Mouse (Mus musculus) testis, adult 2 months (tissue): ENCODE results near the gene Abl1. TPM values are rescaled to one million over a fixed set of nuclear protein-coding genes. Genes with fewer than 3 reads are reported as not detected.
A peak's percentile ranks its signal among the peaks of the same experiment; 100 is the strongest.

ENCODE experiments used
- H3K27ac ChIP-seq: fragments of 200-500 bp; 2 replicates; pipeline ENCODE4 v1.5.1; 2012; ENCODE audit warnings: low read depth, low read length; ENCODE audit not compliant: control insufficient read depth, insufficient read depth
- H3K27me3 ChIP-seq: fragments of 200-500 bp; 2 replicates; pipeline ENCODE4 v1.6.1; 2012; ENCODE audit warnings: mild to moderate bottlenecking, low read length, moderate library complexity; ENCODE audit not compliant: control insufficient read depth, insufficient read depth
- H3K36me3 ChIP-seq: fragments of 200-500 bp; 2 replicates; pipeline ENCODE4 v1.6.1; 2012; ENCODE audit warnings: mild to moderate bottlenecking, low read length; ENCODE audit not compliant: control insufficient read depth, insufficient read depth
- H3K4me1 ChIP-seq: fragments of 200-500 bp; 2 replicates; pipeline ENCODE4 v1.6.1; 2012; ENCODE audit warnings: low read length; ENCODE audit not compliant: control insufficient read depth, insufficient read depth
- H3K4me3 ChIP-seq: fragments of 200-500 bp; 2 replicates; pipeline ENCODE4 v1.5.1; 2012; ENCODE audit warnings: low read depth, mild to moderate bottlenecking, low read length, moderate library complexity, mixed read lengths; ENCODE audit not compliant: control insufficient read depth
- CTCF ChIP-seq: fragments of 200-500 bp; IDR thresholded peaks from 2 replicates; pipeline ENCODE4 v1.5.1; 2012; ENCODE audit warnings: low read depth, mild to moderate bottlenecking, inconsistent platforms, low read length, moderate library complexity; ENCODE audit not compliant: control insufficient read depth, insufficient read depth, insufficient replicate concordance
- POLR2A ChIP-seq: fragments of 200-500 bp; IDR thresholded peaks from 2 replicates; pipeline ENCODE4 v1.6.1; 2012; ENCODE audit warnings: low read depth, mild to moderate bottlenecking, inconsistent platforms, low read length, moderate library complexity; ENCODE audit not compliant: control insufficient read depth
- polyA plus RNA-seq: library from polyadenylated mRNA; depleted of rRNA; stranded (reverse); fragments of >200 nt; gene quantifications from 2 replicates; pipeline ENCODE4 v1.2.3, GENCODE M21; 2012

Gene Abl1
- polyA plus RNA-seq, 1 experiment = 47.4 TPM

GRCm38 (mm10) chr2:31815367-31815766 is 127.2 kb downstream of the Abl1 start:
- no peaks in the 10 kb centered on the region for H3K4me1 ChIP-seq
- H3K36me3 ChIP-seq = no peaks in the 10 kb centered on the region
- no peak overlapping the region for H3K27ac ChIP-seq
- no peak overlapping the region for H3K4me3 ChIP-seq
- TF ChIP-seq CTCF = peak; percentile 65; the same call in 1 of the 2 replicates
- no peak for TF ChIP-seq POLR2A
- no peaks in the 10 kb centered on the region for H3K27me3 ChIP-seq

GRCm38 (mm10) chr2:31822524-31823371 is 134.6 kb downstream of the Abl1 start:
- H3K27ac ChIP-seq = no peak overlapping the region
- no peak overlapping the region for H3K4me3 ChIP-seq
- no peaks in the 10 kb centered on the region for H3K4me1 ChIP-seq
- no peaks in the 10 kb centered on the region for H3K36me3 ChIP-seq
- no peaks in the 10 kb centered on the region for H3K27me3 ChIP-seq
- no peak for TF ChIP-seq POLR2A
- TF ChIP-seq CTCF = no peak

GRCm38 (mm10) chr2:31823933-31824730 is 136.0 kb downstream of the Abl1 start:
- TF ChIP-seq POLR2A = no peak
- TF ChIP-seq CTCF = peak; percentile 79
- no peaks in the 10 kb centered on the region for H3K36me3 ChIP-seq
- no peaks in the 10 kb centered on the region for H3K4me1 ChIP-seq
- H3K27ac ChIP-seq = no peak overlapping the region
- no peak overlapping the region for H3K4me3 ChIP-seq
- no peaks in the 10 kb centered on the region for H3K27me3 ChIP-seq

- Histone ChIP-seq H3K4me3 (no peak overlapping the region), H3K27ac (no peak overlapping the region), H3K4me1 (no peaks in the 10 kb centered on the region), H3K36me3 (no peaks in the 10 kb centered on the region), H3K27me3 (no peaks in the 10 kb centered on the region)
- TF ChIP-seq POLR2A (no peak), CTCF (no peak)
These were observed 137.3 kb downstream of the Abl1 start for GRCm38 (mm10) chr2:31825469-31825911.

GRCm38 (mm10) chr2:31826094-31827085 is 138.2 kb downstream of the Abl1 start:
- no peaks in the 10 kb centered on the region for H3K4me1 ChIP-seq
- no peak overlapping the region for H3K27ac ChIP-seq
- no peaks in the 10 kb centered on the region for H3K27me3 ChIP-seq

GRCm38 (mm10) chr2:31827877-31828276 is 139.7 kb downstream of the Abl1 start:
- TF ChIP-seq POLR2A (no peak), CTCF (no peak)
- no peak overlapping the region for H3K4me3 ChIP-seq
- H3K27me3 ChIP-seq = no peaks in the 10 kb centered on the region
- H3K27ac ChIP-seq = no peak overlapping the region
- H3K36me3 ChIP-seq = no peaks in the 10 kb centered on the region
- H3K4me1 ChIP-seq = no peaks in the 10 kb centered on the region

More at GRCm38 (mm10) chr2:31826094-31827085, 138.2 kb downstream of the Abl1 start:
- Histone ChIP-seq H3K4me3 (no peak overlapping the region), H3K36me3 (no peaks in the 10 kb centered on the region)
- TF ChIP-seq CTCF (no peak), POLR2A (no peak)

- no peaks in the 10 kb centered on the region for H3K36me3 ChIP-seq
- no peaks in the 10 kb centered on the region for H3K27me3 ChIP-seq
- no peaks in the 10 kb centered on the region for H3K4me1 ChIP-seq
- H3K27ac ChIP-seq = no peak overlapping the region
- TF ChIP-seq CTCF (no peak), POLR2A (no peak)
- no peak overlapping the region for H3K4me3 ChIP-seq
These were observed 140.2 kb downstream of the Abl1 start for GRCm38 (mm10) chr2:31828311-31828825.
